Mouse (Mus musculus): Measurements from ENCODE around the gene Cry1.

Gene Cry1

GRCm38 (mm10) chr10:85159989-85160619 is 24.8 kb downstream of the Cry1 start:
- no peak for DNase-seq

GRCm38 (mm10) chr10:85157451-85157850 is 27.4 kb downstream of the Cry1 start:
- DNase-seq: no peak

- peak; percentile 23 for DNase-seq
Measured at GRCm38 (mm10) chr10:85154195-85154594, 30.7 kb downstream of the Cry1 start.

GRCm38 (mm10) chr10:85149226-85149625 is 35.6 kb downstream of the Cry1 start:
- no peak for DNase-seq

- no peak for DNase-seq
Measured at GRCm38 (mm10) chr10:85146282-85146681, 38.6 kb downstream of the Cry1 start.

GRCm38 (mm10) chr10:85141465-85141864 is 43.4 kb downstream of the Cry1 start:
- no peak for DNase-seq

- DNase-seq: no peak
Measured at GRCm38 (mm10) chr10:85136573-85136972, 48.3 kb downstream of the Cry1 start.

- DNase-seq: peak; percentile 44
Measured at GRCm38 (mm10) chr10:85128453-85128852, 56.4 kb downstream of the Cry1 start.

GRCm38 (mm10) chr10:85127395-85128287 is 57.2 kb downstream of the Cry1 start, which contains the start of gene Mterf2:
Gene Mterf2, minus strand, starts transcription at chr10:85128027.
- DNase-seq: peak; percentile 98

GRCm38 (mm10) chr10:85125184-85125583 is 59.7 kb downstream of the Cry1 start:
- no peak for DNase-seq

GRCm38 (mm10) chr10:85114409-85114808 is 70.5 kb downstream of the Cry1 start:
- no peak for DNase-seq

- DNase-seq: peak; percentile 13
Measured at GRCm38 (mm10) chr10:85103085-85103885, 81.6 kb downstream of the Cry1 start.

- DNase-seq: peak; percentile 64
Measured at GRCm38 (mm10) chr10:85102247-85103084, 82.4 kb downstream of the Cry1 start, which contains the start of the genes Fhl4 and Tmem263. Gene Fhl4, minus strand, starts transcription at chr10:85102495. Gene Tmem263, plus strand, starts transcription at chr10:85102627.

GRCm38 (mm10) chr10:85101841-85102240 is 83.0 kb downstream of the Cry1 start:
- peak; percentile 5 for DNase-seq

All from kidney, adult 11 months (tissue).